Mouse (Mus musculus) heart, embryonic 14.5 days (tissue): ENCODE measurements around the gene Adam12. TPM values are rescaled to one million over a fixed set of nuclear protein-coding genes. Genes with fewer than 3 reads are reported as not detected.

Experiments
- ATAC-seq: fragments of 200-750 bp; cut with Nextera tagmentation; 2 replicates; pipeline ENCODE4 v1.8.0; 2017; ENCODE audit warnings: low read depth, moderate TSS enrichment; ENCODE audit not compliant: insufficient number of reproducible peaks, insufficient read depth, low FRiP score
- H3K27ac ChIP-seq, 2 experiments: fragments of 200-500 bp in 1 of 2; fragments of 300-500 bp in 1 of 2; sonication (generic) in 1 of 2; replicated peaks in 1 of 2; 2 replicates each; pipeline ENCODE4 v1.5.1; 2012 to 2014; ENCODE audit warnings: low read depth in 2 of 2, low read length in 2 of 2, control low read depth in 1 of 2, mild to moderate bottlenecking in 1 of 2, mixed read lengths in 1 of 2; ENCODE audit not compliant: control insufficient read depth in 1 of 2, insufficient read depth in 1 of 2
- H3K27me3 ChIP-seq: fragments of 300-500 bp; sonication (generic); 2 replicates; pipeline ENCODE4 v1.6.1; 2014; ENCODE audit warnings: mild to moderate bottlenecking, low read length, control low read depth; ENCODE audit not compliant: control insufficient read depth, insufficient read depth
- H3K36me3 ChIP-seq: fragments of 300-500 bp; sonication (generic); 2 replicates; pipeline ENCODE4 v1.6.1; 2014; ENCODE audit warnings: mild to moderate bottlenecking, control low read depth, low read length, mixed read lengths; ENCODE audit not compliant: control insufficient read depth, insufficient read depth
- H3K4me1 ChIP-seq, 2 experiments: fragments of 200-500 bp in 1 of 2; fragments of 300-500 bp in 1 of 2; sonication (generic) in 1 of 2; 2 replicates each; pipeline ENCODE4 v1.6.1; 2012 to 2014; ENCODE audit warnings: low read length in 2 of 2, control low read depth in 1 of 2, mixed read lengths in 1 of 2; ENCODE audit not compliant: control insufficient read depth in 2 of 2, insufficient read depth in 2 of 2
- H3K4me2 ChIP-seq: fragments of 300-500 bp; sonication (generic); 2 replicates; pipeline ENCODE4 v1.6.1; 2014; ENCODE audit warnings: mild to moderate bottlenecking, low read length
- H3K4me3 ChIP-seq, 2 experiments: fragments of 200-500 bp in 1 of 2; fragments of 300-500 bp in 1 of 2; sonication (generic) in 1 of 2; 2 replicates each; pipeline ENCODE4 v1.5.1; 2012 to 2014; ENCODE audit warnings: low read length in 2 of 2, mild to moderate bottlenecking in 2 of 2, control low read depth in 1 of 2, low read depth in 1 of 2, moderate library complexity in 1 of 2; ENCODE audit not compliant: control insufficient read depth in 1 of 2, insufficient read depth in 1 of 2
- H3K9ac ChIP-seq: fragments of 300-500 bp; sonication (generic); 2 replicates; pipeline ENCODE4 v1.6.1; 2014; ENCODE audit warnings: mild to moderate bottlenecking, low read length
- H3K9me3 ChIP-seq: fragments of 300-500 bp; sonication (generic); 2 replicates; pipeline ENCODE4 v1.6.1; 2016; ENCODE audit warnings: low read length, control low read depth; ENCODE audit not compliant: control insufficient read depth
- WGBS: fragments of 180-500 bp; shearing (Covaris S2); extraction: QIAGEN DNeasy Blood & Tissue Kit; methylation state at CpG from one replicate; pipeline ENCODE4 v1.1.7; 2014; 5-methylcytosine and 5-hydroxymethylcytosine counted together
- polyA plus RNA-seq: library from polyadenylated mRNA; unstranded; fragments of >200 nt; fragmentation: Nextera tagmentation; extraction: Ambion mirVana; gene quantifications from 2 replicates; pipeline ENCODE4 v1.2.1, GENCODE M21; 2014

Adam12 gene
- polyA plus RNA-seq, 1 experiment from 2014 or later = 7.3 TPM

DNA sequence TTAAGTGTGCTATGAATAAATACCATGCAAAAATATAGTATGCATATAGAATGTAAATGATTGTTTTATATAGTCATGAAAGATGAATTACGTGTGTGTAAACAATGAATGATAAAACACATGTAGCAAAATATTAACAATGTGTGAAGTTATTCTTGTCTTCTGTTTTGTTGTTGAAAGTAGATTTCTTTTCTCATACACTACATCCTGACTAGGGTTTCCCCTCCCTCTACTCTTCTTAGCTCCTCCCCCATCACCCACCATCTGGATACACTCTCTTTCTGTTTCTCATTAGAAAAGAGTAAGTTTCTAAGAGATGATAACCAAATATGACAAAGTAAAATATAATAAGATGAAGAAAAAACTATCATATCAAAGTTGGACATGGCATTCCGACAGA is 16.1 kb upstream of the Adam12 start:
- no peak overlapping the region for H3K27ac ChIP-seq
- no peaks in the 10 kb centered on the region for H3K9me3 ChIP-seq
- H3K27me3 ChIP-seq = no peaks in the 10 kb centered on the region
- no peak for ATAC-seq
- no peak overlapping the region for H3K4me3 ChIP-seq
- no peaks in the 10 kb centered on the region for H3K4me1 ChIP-seq
- H3K36me3 ChIP-seq = no peaks in the 10 kb centered on the region
- no peak overlapping the region for H3K9ac ChIP-seq
- WGBS = 91% methylated on average over 2 of the region's 2 CpGs
- no peak overlapping the region for H3K4me2 ChIP-seq

DNA sequence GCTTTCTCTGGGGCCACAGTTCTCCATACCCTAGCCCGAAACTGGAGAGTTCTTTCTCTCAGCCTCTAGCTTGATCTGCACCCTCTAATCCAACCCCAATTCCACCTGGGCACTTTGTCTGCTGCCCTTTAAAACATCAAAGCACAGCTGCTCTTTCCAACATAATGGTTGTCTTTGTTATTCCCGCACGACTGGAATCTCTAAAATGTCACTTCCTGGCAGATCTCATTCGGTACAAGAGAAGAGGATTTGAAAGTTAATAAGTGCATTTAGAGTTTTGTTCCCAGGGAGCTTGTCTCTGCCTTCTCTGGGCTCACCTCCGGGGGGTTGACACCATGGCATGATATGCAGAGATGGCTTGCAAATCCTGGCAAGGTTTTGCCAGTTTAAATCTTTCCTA is 14.7 kb upstream of the Adam12 start:
- ATAC-seq = no peak
- WGBS = 49% methylated on average over 5 of the region's 5 CpGs

DNA sequence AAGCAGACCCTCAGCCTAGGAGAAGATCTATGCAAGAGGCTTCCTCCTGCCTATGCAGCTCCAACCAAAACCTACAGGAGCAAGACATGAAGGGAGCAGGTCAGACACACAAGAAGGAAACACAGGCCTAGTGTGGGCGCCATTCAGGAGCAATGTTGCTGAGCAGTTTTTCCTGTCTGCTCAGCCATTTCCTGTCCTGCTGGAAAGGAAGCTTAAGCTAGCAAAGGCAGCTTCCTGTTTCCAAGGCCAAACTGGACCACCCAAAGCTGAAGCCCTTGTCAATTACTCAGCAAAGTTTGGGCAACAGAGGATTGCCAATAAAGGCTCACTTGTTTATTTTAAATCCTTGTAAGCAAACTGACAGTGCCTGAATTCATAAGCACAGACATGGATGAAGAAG is 10.8 kb upstream of the Adam12 start:
- Histone ChIP-seq H3K36me3 (no peaks in the 10 kb centered on the region), H3K27me3 (no peaks in the 10 kb centered on the region), H3K9ac (no peak overlapping the region), H3K4me2 (no peak overlapping the region), H3K9me3 (0 out of 2 replicates have a peak, but pooled peaks cover 3% of the 10 kb centered on the region), H3K27ac (no peak overlapping the region), H3K4me3 (no peak overlapping the region), H3K4me1 (no peaks in the 10 kb centered on the region)
- no peak for ATAC-seq
- 71% methylated on average over 1 of the region's 1 CpGs for WGBS

More for the DNA sequence above, 14.7 kb upstream of the Adam12 start:
- no peaks in the 10 kb centered on the region for H3K9me3 ChIP-seq
- no peaks in the 10 kb centered on the region for H3K36me3 ChIP-seq
- no peak overlapping the region for H3K4me3 ChIP-seq
- H3K4me1 ChIP-seq = no peaks in the 10 kb centered on the region
- no peaks in the 10 kb centered on the region for H3K27me3 ChIP-seq
- H3K9ac ChIP-seq = no peak overlapping the region
- H3K27ac ChIP-seq = no peak overlapping the region
- no peak overlapping the region for H3K4me2 ChIP-seq

DNA sequence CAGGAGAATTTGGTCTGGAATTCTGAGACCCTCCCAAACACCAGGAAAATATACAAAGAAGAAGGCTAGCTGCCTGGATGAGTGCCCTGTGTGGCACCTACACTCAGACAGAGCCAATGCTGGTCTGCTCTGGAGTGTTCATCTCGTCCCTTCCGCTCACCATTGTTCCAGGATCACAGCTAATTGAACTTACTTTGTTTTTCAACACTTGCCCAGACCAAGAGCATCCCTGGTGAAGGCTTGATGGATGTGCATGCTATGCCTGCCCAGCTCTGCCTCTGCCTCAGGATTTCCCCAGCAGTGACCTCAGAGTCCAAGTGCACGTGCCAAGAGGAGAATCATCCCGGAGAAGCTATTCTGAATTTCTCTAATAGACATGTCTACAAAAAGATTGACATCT is 9.3 kb upstream of the Adam12 start:
- no peaks in the 10 kb centered on the region for H3K27me3 ChIP-seq
- H3K9ac ChIP-seq = no peak overlapping the region
- no peaks in the 10 kb centered on the region for H3K36me3 ChIP-seq
- 66% methylated on average over 4 of the region's 4 CpGs for WGBS
- H3K4me3 ChIP-seq = no peak overlapping the region
- no peaks in the 10 kb centered on the region for H3K4me1 ChIP-seq
- H3K27ac ChIP-seq = no peak overlapping the region
- no peak for ATAC-seq
- H3K9me3 ChIP-seq = 0 out of 2 replicates have a peak, but pooled peaks cover 3% of the 10 kb centered on the region
- no peak overlapping the region for H3K4me2 ChIP-seq

DNA sequence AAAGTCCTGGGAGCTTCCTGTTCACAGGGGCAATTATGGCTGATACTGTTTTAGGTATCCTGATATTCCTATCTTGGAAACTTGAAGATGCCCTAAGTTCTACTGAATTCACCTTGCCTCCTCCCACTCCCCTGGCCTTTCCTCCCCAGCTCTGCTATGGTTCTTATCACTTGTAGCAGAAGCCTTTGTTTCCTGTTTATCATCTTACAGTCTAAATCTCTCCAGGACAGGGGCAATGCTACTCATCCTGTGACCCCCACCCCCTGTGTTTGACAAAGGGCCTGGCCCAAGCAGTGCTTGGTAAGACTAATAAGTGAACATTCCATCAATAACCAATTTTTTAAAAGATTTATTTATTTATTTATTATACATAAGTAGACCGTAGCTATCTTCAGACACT is 8.6 kb upstream of the Adam12 start:
- Histone ChIP-seq H3K4me3 (no peak overlapping the region), H3K9ac (no peak overlapping the region), H3K27ac (no peak overlapping the region), H3K4me2 (no peak overlapping the region), H3K4me1 (no peaks in the 10 kb centered on the region), H3K9me3 (0 out of 2 replicates have a peak, but pooled peaks cover 3% of the 10 kb centered on the region), H3K36me3 (no peaks in the 10 kb centered on the region), H3K27me3 (no peaks in the 10 kb centered on the region)
- ATAC-seq = no peak
- 81% methylated on average over 1 of the region's 1 CpGs for WGBS

DNA sequence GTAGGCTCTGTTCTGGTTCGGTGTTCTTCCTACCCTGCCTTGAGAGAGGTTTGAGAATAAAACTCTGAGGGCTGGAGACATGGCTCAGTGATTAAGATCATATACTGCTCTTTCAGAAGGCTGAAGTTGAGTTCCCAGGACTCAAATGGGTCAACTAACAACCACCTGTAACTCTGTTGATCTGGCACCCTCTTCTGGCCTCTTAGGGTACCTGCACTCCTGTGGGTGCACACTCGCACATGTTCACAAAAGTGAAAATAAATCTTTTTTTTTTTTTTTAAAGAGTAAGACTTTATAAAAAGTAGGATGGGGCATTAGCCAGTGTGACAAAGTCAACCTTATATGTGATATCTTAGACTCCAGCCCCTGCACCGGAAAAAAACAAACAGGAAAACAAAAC is 6.9 kb upstream of the Adam12 start:
- Histone ChIP-seq H3K27me3 (no peaks in the 10 kb centered on the region), H3K27ac (no peak overlapping the region), H3K4me2 (no peak overlapping the region), H3K4me1 (no peaks in the 10 kb centered on the region), H3K36me3 (no peaks in the 10 kb centered on the region), H3K9me3 (0 out of 2 replicates have a peak, but pooled peaks cover 3% of the 10 kb centered on the region), H3K4me3 (no peak overlapping the region), H3K9ac (no peak overlapping the region)
- no peak for ATAC-seq
- 92% methylated on average over 3 of the region's 3 CpGs for WGBS

DNA sequence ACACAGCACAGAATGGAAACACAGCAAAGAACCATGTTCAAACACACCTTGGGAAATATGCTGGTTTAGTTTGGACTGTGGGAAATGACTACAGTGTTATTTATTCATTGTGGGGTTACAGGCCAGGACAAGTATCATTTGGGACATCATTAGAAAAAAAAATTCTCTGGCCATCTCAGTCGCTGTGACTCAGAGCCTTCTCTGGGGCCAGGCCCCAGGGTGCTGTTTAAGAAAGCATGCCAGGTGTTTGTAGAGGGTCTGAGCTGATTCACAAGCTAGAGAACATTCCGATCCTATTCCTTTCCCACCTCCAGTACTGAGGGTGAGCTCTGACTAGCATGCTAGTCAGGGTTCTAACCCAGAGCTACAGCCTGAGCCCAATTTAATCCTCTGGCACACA is 5.4 kb upstream of the Adam12 start:
- Histone ChIP-seq H3K27ac (no peak overlapping the region), H3K4me2 (no peak overlapping the region), H3K4me3 (no peak overlapping the region), H3K4me1 (no peaks in the 10 kb centered on the region), H3K9me3 (0 out of 2 replicates have a peak, but pooled peaks cover 3% of the 10 kb centered on the region), H3K27me3 (no peaks in the 10 kb centered on the region), H3K36me3 (no peaks in the 10 kb centered on the region), H3K9ac (no peak overlapping the region)
- no peak for ATAC-seq
- WGBS = 63% methylated on average over 2 of the region's 2 CpGs

DNA sequence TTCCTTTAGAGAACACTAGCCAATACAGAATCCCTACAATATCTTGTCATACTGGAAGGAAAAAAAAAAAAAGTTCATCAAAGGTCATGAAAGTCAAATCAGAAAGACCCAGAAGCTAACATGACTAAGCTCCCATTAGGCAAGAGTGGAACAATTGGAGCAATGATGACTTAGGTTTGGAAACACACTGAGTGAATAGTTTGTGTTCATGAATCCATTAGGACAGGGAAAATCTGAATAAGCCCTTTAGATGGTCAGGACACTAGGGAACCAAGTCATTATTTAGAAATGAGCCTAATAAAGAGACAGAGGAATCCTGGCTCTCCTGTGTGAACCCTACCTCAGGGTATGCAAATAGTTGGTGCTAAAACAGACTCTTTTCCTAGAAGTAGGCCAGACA is 4.8 kb upstream of the Adam12 start:
- H3K36me3 ChIP-seq = no peaks in the 10 kb centered on the region
- H3K4me2 ChIP-seq = no peak overlapping the region
- no peaks in the 10 kb centered on the region for H3K4me1 ChIP-seq
- no peaks in the 10 kb centered on the region for H3K27me3 ChIP-seq
- no peak overlapping the region for H3K9ac ChIP-seq
- no peak overlapping the region for H3K4me3 ChIP-seq
- no peak overlapping the region for H3K27ac ChIP-seq
- H3K9me3 ChIP-seq = 0 out of 2 replicates have a peak, but pooled peaks cover 3% of the 10 kb centered on the region
- no peak for ATAC-seq
